Mouse (Mus musculus) R1 (cell line): ENCODE measurements around the gene Lrrc4.

Source experiments
- DNase-seq: peaks from one replicate; pipeline ENCODE4 v3.0.0-alpha.2; 2018; ENCODE audit warnings: low read depth, low spot score

Gene Lrrc4

DNA sequence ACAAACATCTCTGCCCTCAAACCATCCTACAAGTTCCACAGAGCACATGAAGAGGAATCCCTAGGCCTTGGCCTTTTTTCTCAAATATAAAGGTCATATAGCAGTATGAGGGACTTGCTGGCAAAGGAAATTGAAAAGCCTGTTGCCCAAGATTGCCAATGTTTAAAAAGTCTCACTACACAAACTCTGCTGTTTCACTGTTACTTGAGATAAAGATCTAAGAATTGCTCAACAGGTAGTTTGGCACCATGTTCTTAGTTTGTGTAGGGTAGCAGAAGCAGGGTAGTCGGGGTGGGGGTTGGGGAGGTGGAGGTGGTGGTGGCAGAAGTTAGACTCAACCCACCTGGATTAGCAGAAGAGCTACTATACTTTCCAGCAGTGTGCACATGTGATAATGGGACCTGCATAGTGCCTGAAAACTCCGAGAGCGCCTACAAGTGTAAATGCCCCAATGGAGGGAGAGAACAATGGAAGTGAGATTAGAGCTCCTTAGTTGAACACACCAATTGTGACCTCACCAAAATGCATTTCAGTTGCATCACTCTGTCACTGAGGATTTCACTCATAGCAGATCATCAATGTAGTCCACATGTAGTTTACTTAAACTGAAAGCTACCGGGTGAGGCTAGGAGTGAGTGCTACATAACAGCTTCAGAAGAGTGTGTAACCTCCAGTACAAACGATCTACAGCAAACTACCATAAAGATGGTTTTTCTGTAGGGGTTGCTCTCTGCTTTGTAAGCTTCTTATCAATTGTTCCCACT is 97.5 kb downstream of the Lrrc4 start:
- DNase-seq: no peak

DNA sequence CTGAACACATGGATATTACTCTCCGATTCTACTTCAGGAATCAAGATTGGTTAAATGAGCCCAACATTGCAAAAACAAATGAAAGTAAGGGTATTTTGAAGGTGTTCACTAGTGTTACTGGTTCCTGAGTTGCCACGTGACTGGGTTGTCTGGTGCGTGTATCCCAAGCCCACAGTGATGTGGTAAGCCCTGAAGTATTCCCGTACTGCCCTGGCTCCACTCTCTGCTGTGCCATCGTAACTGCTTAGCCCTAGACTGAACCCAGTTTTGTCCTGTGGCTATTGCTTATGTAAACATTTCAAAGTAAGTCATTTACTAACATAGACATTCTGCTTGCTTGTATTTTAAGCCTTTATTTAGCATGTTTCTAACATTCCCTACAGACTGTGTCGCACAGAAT is 100.3 kb downstream of the Lrrc4 start:
- DNase-seq: no peak

DNA sequence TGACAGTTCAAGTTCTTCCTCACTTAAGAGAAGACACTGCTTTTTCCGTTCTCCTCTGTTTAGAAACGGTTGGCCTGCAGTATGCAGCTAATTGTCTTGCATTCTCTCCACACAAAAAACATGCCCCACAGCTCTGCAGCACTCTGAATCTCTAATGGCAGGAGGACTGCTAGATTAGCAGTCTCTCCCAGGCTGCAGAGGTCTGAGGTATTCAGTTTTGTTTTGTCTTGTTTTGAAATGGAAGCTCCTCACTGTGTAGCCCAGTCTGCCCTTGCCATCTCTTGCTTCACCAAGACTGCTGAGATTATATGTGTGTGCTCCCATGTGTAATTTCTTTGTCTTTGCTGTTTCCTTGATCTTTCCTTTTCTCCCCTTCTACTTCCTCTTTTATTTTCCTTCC is 101.9 kb downstream of the Lrrc4 start:
- no peak for DNase-seq

DNA sequence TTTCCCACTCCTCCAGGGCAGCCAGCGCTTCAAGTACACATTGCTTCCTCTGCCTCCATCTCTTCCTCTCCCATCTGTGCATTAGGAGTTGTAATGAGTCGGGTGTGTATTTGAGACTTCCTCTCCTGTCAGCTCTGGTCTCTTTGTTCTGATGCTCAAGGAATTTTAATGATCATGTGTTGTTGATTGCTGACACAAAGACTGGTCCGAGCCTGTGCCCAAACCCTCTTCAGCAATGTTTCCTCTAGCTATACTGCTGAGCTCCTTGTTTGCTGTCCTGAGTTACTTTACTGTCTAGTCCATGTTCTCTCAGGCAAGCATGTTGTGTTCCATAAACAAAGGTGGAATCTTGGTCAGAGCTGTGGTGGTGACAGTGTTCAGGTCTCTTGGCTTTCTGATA is 102.3 kb downstream of the Lrrc4 start:
- DNase-seq: peak; percentile 66

DNA sequence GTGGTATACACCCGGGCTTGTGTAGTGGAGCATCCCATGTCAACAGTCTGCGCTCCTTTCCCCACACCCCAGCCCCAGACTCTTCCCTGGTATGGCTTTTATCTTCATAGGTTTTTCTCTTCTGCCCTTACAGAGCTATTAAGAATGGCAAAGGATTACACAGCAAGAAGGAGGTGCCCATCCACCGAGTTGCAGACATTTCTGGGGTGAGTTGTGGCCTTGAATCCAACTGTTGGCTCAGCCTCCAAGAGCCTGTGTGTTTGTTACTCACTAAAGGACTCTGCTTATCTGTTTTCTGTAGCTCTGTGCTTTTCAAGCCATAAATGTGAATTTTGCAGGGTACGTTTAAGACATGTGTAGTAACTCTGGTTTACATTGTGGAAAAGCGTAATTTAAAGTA is 106.8 kb downstream of the Lrrc4 start:
- DNase-seq: no peak

DNA sequence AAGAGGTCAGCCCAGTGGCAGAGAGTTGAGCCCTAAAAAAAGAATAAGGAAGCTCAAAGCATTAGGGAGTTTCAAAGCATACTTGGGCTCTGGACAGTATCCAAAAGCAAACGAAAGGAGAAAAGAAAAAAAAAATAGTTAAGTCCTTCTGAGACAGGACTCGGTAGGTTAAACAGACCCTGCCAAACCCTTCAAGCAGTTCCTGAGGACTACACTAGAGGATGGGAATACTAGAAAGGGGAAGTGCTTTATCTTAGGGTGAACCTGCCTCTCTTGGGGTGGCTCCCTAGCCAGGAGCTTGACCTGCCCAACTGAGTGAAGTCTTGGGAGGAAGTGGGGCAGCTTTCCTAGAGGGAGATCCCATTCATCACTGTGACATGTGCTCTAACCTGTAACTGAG is 108.5 kb downstream of the Lrrc4 start:
- no peak for DNase-seq

DNA sequence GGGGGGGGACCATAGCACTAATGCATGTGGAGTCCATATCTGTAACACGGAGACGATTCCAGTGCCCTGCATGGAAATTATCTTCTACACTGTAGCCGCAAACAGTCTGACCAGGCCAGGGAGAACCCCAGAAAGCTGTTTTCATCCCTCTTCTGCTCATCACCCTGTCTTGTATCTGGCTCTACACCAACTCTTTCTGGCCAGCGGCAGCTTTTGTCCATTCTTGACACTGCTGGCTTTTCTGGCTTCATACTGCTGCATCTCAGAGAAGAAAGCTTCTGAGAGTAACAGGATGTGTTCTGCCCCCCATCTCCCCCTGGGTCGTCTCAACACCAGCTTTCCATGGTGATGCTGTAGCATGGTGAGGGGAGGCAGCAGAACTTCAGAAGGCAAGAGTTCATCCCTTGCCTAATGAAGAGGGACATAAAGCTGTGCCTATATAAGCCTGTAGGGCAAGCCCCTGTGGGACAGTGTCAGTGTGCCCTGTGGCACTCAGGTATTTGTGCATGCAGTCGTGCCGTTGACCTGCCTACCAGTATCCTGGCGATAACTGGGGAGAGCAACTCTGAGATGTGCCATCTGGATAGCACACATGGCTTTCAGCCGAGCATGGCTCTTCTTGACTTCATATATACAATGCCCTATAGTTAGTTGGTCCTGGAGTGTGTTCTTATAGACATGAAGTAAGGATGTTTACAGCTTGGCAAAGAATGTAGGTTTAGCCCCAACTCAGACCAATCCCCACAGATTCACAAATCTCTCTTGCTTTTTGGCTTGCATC is 111.0 kb downstream of the Lrrc4 start:
- DNase-seq: no peak

DNA sequence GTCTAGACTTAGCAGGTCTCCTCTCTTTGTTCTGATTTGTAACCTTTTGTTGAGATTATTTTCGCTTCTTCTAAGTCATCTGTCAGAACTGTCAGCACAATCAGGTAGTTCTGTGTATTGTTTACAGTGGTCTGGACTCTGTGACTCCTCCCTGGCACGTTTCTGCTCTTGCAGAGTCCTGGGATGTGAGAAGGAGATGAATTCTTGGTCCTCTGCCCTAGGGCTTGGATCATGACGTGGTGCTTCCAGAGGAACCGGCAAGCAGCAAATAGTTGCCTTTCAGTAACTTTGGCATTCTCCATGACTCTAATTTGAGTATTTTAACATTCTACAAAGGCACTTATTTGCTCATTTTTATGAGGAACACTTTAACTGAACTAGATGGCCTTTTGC is 113.7 kb downstream of the Lrrc4 start:
- DNase-seq: no peak

DNA sequence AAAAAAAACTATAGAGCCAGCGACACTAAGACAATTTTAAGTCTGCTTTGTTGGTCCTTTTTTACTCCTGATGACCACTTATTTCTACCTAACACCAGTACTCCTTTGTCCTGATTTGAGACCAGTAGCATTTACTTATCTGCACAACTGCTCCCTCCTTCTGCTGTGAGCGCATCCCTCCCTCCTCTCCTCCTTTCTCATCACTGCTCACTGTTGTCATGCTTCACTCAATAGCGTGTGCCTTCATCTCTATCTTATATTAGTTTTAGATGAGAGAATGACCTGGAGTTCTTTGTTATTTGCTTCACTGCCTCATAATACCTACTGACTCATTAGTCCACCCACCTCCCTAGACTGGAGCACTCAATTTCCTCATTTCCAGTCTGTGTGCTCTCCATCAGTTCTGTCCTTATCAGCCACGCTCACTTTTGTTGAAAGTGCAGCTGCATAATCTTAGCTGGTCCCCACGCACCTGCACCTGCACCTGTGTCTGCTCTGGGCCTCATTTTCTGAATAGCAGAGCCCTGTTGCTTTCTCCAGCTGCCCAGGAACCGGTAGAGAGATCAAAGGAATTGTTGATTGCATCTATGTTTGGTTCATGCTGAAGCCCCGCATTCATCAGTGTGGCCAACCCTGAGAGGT is 114.2 kb downstream of the Lrrc4 start:
- peak; percentile 11 for DNase-seq

DNA sequence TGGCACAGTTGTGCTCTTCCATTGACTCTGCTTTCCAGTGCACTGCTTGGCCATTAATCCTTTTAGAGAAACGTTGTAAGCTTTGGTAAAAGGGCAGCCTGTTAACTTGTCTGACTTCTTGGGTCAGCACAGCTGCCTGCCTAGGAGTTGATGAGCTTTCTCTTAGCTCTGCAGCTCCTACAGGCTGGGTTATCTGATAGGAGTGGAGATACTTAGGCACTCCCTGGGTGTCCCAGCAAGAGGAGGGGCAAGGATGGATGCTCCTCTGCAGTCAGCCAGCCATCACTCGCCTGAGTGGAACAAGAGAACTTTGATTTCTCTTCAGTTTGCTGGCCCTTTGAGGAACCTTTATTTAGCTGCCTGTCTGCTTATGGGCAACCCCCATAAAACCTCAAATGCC is 121.5 kb downstream of the Lrrc4 start:
- DNase-seq: no peak

DNA sequence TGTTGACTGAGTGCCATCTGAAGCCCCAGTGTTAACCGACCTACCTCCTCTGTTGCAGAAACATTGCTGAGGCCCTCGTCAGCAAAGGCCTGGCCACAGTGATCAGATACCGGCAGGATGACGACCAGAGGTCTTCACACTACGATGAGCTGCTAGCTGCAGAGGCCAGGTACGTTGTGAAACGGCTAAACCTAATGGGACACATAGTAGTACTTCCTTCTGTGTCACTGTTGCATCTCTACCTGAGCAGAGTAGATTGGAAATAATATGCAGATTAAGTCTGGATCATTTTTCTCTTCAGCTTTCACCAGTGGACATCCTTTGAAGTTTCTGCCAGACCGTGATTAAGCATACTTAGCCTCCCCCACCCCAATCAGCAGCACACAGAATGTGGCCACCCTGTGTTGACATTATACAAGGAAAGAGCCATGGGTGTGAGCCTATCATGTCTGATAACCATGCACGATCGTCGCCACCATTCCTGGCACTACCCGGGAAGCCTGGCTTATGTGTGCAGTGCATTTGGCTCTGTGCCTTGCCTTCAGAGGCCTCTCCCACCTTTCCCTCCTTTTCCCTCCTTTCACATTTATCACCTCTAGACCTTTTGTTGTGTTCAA is 124.5 kb downstream of the Lrrc4 start:
- DNase-seq: no peak

DNA sequence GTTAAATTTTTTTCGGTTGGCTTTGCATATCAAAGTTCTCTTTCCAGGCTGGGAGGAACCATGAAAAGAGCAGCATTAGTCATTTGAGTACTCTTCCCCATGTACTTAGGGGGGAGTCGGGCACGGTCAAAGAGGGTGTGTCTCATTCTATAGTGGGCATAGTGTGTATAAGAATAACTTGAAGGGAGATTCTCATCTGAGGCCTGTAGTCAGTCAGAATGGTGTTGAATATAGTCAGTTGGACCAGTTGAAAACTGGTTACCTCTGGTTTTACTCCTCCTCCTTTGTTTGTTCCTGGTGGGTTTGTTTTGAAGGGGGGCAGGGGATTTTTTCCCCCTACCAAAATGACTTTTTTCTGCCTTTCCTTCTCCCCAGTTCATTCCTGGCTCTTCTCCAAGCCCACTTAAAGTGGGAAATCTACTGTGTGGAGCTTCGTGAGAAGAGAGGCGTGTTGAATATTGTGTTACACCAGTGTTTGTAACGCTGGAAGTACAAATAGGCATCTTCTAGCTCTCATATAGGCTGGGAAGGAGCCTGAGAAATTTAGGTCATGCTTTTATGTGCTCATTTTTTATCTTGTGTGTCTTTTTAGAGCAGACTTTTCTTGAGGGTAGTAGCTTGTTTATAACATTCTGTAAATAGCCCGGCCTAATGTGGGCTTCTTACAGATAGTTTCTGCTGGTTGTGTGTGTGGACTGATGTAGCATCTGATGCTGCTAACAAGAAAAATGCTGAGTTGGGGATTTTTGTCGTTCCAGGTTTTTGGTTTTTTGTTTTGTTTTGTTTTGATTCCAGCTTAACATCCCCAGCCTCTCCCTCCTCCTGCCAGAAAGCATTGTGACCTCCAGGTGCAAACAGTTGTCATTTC is 125.2 kb downstream of the Lrrc4 start:
- DNase-seq: no peak

DNA sequence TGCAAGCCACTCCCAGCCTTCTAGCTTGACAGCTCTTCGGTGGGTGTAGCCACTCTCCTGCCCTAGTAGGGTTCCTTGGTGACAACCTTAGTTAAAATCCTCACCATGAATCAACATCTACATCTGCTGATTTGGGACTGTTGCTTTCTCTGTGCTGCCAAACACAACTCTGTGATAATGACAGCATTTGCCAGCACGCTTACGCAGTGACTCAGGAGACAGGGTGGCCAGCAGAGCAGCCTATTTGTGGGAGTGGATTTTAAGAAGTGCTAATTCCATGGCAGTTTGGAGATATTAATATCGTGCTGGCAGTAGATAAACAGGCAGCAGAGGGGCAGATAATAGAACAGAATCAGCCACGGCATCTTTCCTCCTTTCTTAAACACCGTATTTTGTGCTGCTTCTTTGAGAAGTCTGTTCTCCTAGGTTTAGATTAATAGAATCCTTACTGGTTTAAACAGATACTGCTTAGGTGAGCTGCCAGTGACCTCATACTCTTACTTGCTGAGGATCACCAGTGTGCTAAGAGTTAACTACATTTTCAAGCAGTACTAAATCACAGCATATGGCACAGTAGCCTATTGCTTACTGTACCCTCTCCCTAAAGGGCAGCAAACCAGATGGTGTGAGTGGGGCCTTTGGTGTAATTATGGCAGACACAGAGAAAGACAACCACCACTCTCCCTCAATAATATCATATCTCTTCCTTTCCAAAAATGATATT is 126.0 kb downstream of the Lrrc4 start:
- DNase-seq: no peak

DNA sequence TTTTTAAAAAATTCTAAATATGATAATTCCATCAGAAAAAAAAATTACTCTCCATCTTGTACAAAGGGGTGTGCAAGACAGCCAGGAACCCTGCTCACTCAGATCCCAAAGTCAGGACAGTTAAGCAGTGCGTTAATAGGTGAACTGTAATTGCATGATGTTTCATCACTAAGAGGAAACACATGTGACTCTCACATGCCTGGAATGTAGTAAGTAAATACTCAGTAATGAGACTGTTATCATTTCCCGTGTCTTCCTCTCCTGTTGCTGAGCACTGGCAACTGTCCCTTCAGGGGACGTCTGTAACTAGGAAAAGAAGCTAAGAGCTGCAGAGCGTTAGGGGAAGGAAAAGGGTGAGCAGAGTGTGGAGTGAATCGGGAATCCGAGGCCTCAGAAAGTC is 126.9 kb downstream of the Lrrc4 start:
- no peak for DNase-seq

DNA sequence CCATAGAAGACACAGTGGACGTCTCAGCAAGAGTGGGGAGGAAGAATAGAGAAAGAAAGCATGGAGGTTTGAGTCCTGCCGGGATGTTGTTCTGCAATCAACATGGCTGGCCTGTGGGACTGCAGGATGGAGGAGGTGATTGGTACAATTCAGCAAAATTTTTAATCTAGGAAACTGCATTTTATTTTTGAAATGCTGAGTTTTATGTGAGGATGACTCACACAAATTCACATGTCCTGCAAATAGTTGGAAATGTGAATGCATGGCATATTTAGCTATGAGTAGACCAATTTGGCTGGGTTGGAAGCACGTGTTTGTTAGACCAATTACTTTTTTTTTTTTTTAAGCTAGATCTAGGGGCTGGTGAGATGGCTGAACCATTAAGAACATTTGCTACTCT is 134.3 kb downstream of the Lrrc4 start:
- no peak for DNase-seq

DNA sequence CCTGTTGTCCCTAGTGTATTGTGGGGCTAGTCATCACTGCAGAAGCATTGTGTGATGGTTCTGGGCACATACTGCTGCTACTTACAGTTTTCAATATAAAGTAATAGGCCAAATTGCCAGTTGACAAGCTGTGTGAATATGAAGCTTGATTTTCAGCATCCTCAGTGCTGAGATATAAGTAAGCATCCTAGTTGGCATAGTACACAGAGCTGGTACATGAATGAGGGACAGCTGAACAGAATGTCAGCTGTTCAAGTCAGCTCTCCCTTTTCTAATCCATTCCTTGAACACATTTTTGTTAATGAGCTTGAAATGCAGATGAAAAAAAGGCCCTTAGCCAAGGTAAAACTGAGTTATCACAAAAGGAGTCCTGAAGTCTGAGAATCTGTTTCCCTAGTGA is 138.9 kb downstream of the Lrrc4 start:
- DNase-seq: no peak

DNA sequence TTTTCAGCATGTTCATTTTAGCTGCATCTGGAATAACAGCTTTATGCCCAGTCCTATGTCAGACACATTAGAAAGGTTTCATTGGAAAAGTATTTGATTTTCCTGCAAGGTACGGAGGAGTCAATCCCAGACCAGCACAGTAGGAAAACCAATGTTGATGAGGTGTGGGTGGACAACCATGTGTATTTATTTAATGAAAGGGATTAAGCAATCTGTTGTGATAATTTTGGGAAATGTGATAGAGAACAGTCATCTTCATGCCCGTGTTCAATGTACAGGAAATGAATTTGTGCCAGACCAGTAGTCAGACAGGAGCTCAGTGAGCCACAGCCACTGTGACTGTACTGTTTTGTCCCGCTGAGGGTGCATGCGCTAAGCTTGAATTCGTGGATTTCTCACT is 143.8 kb downstream of the Lrrc4 start:
- no peak for DNase-seq

DNA sequence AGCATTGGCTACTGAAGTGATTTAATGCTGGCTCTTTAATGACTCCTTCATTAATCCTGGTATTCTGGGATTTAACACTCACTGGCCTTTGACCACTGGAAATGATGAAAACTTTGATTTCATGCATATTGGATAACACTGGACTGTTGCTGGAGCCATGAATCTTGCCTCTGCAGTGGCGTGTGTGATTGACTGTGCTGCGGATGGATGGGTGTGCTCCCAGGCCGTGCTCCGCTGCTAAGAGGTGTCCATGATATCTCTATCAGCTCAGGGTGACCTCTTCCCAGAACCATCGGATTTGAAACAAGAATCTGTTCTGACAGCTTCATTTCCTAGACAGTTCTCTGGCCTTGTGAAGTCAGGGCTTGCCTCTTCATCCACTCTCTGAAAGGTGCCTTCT is 145.8 kb downstream of the Lrrc4 start:
- DNase-seq: no peak

DNA sequence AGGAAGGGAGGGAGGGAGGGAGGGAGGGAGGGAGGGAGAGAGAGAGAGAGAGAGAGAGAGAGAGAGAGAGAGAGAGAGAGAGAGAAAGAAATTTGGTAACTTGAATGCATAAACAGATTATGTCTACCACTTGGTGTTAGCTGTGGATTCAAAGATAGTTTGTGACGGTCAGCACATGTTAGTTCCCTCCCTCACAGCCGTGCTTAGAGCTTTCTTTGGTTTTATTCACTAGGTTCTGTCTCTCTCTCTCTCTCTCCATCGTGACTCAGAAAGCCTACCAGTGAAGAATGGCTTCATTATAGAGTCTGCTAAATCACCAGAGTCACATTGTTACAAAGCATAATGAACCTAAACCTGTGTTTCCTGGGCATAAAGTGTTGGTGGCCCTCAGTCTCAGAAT is 146.5 kb downstream of the Lrrc4 start:
- DNase-seq: no peak

DNA sequence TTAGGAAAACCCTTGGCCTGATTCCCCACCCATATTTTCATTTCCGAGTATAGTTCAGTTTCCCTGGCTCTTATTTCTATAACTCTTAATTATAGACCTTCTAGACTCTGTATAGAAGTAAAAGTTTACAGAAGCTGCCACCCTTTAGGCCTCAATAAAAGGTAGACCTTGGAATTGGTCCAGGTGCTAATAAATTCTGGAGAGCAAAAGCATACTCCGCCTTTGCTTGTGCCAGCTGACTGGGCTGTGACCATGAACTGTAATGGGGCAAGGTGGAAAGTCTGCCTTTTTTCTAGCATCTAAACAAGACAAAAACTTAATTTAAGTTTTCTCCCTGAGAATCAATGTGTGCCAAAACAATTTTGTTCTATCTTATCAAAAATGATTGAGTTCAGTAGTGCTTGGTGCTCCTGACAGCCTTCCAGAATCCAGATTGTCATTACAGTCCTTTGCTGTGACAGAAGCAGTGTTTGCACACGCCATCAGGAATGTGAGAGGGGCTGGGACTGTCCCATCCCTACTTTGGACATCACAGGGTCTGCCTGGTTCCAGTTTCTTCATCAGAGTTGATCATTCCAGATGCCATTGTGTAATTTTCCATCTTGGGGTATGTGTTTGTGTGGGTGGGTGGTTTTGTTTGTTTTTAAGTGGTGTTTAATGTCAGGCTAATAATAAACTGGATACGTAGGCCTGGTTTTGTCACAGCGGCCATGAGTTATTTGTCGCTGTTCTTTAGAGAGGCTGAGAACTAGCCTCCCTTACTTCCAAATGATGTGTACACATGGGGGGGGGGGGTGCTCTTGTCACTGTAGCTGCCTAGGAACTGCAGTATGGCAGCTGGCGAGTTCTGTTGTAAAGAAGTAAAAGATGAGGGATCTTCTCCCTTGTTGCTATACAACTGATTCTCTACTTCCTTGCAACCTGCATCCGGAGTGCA is 149.8 kb downstream of the Lrrc4 start:
- no peak for DNase-seq
